ENCODE assay signal across 23 mouse cellular contexts in the genomic region with DNA sequence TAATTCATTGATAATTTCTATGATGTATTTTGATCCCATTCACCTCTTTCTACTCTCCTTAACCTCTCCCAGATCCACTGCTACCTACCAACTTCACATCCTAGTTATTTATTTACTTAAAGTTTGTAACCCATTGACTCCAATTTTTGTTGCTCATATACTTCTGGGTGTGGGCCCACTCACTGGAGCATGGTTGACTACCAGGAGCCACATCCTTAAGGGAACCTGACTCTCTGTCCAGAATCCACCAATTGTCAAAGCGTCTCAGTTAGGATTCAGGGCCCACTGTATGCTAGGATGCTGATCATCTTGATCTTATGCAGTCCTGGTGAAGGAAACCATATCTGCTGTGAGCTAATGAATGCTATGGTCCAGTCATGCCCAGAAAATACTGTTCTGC. TPM values are rescaled to one million over a fixed set of nuclear protein-coding genes. Genes with fewer than 3 reads are reported as not detected.
A peak's percentile ranks its signal among the peaks of the same experiment; 100 is the strongest.
DNase-seq lines count a peak whose midpoint lies in the region; ATAC-seq and TF ChIP-seq lines count a peak whose summit lies in the region.
"Had no signal": no experiment of that assay in that cellular context is flagged by ENCODE, and none has a peak within 500 bp of the region (broad histone marks: within the 10 kb centered on the region; RNA-seq: fewer than 3 reads in every experiment).

No protein-coding gene starts in this region.

- DNase-seq in heart, adult 11 months, result peak; percentile 58
- no peak for DNase-seq in heart, adult 8-10 months (ENCODE audit: low spot score)
- peak; percentile 54 for DNase-seq in kidney, adult 2 months
- DNase-seq in kidney, postnatal 36 days, result peak; percentile 9 to 31
- DNase-seq in kidney, adult 18-20 months, result no peak
- DNase-seq: adrenal gland, adult 8-10 months; adrenal gland, postnatal 14 days; adrenal gland, postnatal 36 days; B cell, adult 2 months; cerebellum, adult 11-12 months; cerebellum, adult 2 months; cerebellum, adult 9-10 months; cerebellum, postnatal 10 days; cerebellum, postnatal 25 days had no signal

- no peak overlapping the region for H3K4me2 ChIP-seq in kidney, embryonic 16.5 days (replicated peaks; ENCODE audit: low read depth, low read length)
- H3K4me2 ChIP-seq: embryonic facial prominence, embryonic 12.5 days; forebrain, embryonic 13.5 days; forebrain, embryonic 15.5 days had no signal

- H3K9ac ChIP-seq in kidney, embryonic 16.5 days (replicated peaks; ENCODE audit: low read length), result no peak overlapping the region
- H3K9ac ChIP-seq: embryonic facial prominence, embryonic 12.5 days; forebrain, embryonic 13.5 days; forebrain, embryonic 15.5 days had no signal

- no peaks in the 10 kb centered on the region for H3K9me3 ChIP-seq in kidney, embryonic 16.5 days (ENCODE audit: low read length)
- H3K9me3 ChIP-seq: embryonic facial prominence, embryonic 10.5 days; embryonic facial prominence, embryonic 12.5 days; forebrain, embryonic 13.5 days; forebrain, embryonic 15.5 days; G1E had no signal

- 81% methylated on average over 1 of the region's 1 CpGs for WGBS in kidney, adult 2 months
- 94% methylated on average over 1 of the region's 1 CpGs for WGBS in kidney, embryonic 16.5 days

- no peak overlapping the region for H3K27ac ChIP-seq in kidney, adult 2 months (ENCODE audit: insufficient read depth, low read depth, low read length)
- H3K27ac ChIP-seq in kidney, embryonic 16.5 days (ENCODE audit: low read length), result no peak overlapping the region
- H3K27ac ChIP-seq: embryonic facial prominence, embryonic 10.5 days; embryonic facial prominence, embryonic 12.5 days; forebrain, embryonic 13.5 days; forebrain, embryonic 15.5 days had no signal

- H3K27me3 ChIP-seq in kidney, adult 2 months (replicated peaks; ENCODE audit: control insufficient read depth, insufficient read depth, low read length), result no peaks in the 10 kb centered on the region
- H3K27me3 ChIP-seq in kidney, embryonic 16.5 days (ENCODE audit: insufficient read depth, low read length), result no peaks in the 10 kb centered on the region
- H3K27me3 ChIP-seq: embryonic facial prominence, embryonic 12.5 days; forebrain, embryonic 13.5 days; forebrain, embryonic 15.5 days; Patski had no signal

- ATAC-seq in kidney, embryonic 16.5 days (ENCODE audit: low FRiP score, low TSS enrichment), result no peak
- ATAC-seq: activated CD4-positive, CD25-positive, alpha-beta regulatory T cell, adult 4 months; CD4-positive, CD25-positive, alpha-beta regulatory T cell, adult 4 months; forebrain, embryonic 13.5 days; forebrain, embryonic 15.5 days; Patski had no signal

- no peak for TF ChIP-seq POLR2A in kidney, adult 2 months (IDR thresholded peaks at IDR 0.05; ENCODE audit: low read depth, low read length)

- TF ChIP-seq CTCF in kidney, adult 2 months (conservative IDR thresholded peaks at IDR 0.05; ENCODE audit: insufficient read depth, insufficient read length, low read depth, low read length), result no peak

- no peaks in the 10 kb centered on the region for H3K4me1 ChIP-seq in kidney, adult 2 months (ENCODE audit: control insufficient read depth, insufficient read depth, low read length)
- H3K4me1 ChIP-seq in kidney, embryonic 16.5 days (ENCODE audit: insufficient read depth, low read length), result no peaks in the 10 kb centered on the region; the same call in 1 of the 2 replicates
- H3K4me1 ChIP-seq: embryonic facial prominence, embryonic 12.5 days had no signal

- H3K36me3 ChIP-seq in kidney, adult 2 months (ENCODE audit: control insufficient read depth, insufficient read depth, low read length), result no peaks in the 10 kb centered on the region
- H3K36me3 ChIP-seq in kidney, embryonic 16.5 days (ENCODE audit: insufficient read depth, low read length), result no peaks in the 10 kb centered on the region
- H3K36me3 ChIP-seq: embryonic facial prominence, embryonic 10.5 days; embryonic facial prominence, embryonic 12.5 days; forebrain, embryonic 15.5 days; G1E had no signal

- no peak overlapping the region for H3K4me3 ChIP-seq in kidney, adult 2 months (ENCODE audit: insufficient read depth, low read depth, low read length)
- H3K4me3 ChIP-seq in kidney, embryonic 16.5 days (ENCODE audit: low read length), result no peak overlapping the region
- H3K4me3 ChIP-seq: embryonic facial prominence, embryonic 10.5 days; embryonic facial prominence, embryonic 12.5 days; forebrain, embryonic 13.5 days; forebrain, embryonic 15.5 days had no signal

RNA-seq across cellular contexts. Expression of gene Aldh1a3, which starts 35.8 kb away (rescaled TPM):
- 1 to 10 TPM in 3 of 4 experiments, under 1 TPM in 1; 0.90 to 1.4 (median 1.2) TPM for total RNA-seq in heart, adult 8-10 months (2022)
- polyA plus RNA-seq in kidney, adult 2 months (2012; rRNA removed), result 8.2 and 10.7 TPM in 2 replicates
- polyA plus RNA-seq in kidney, embryonic 16.5 days (2015; fragmentation: Nextera tagmentation; extraction: Ambion mirVana), result 43.4 and 48.6 TPM in 2 replicates
- polyA plus RNA-seq: G1E had no signal

Comparison
In these comparisons a context has a peak if more than half of its experiments do, and no peak if none do; other contexts are left out.
1. DNase-seq: peak in heart, adult 11 months (single experiment), kidney, adult 2 months (single experiment) and kidney, postnatal 36 days (2 of 2); none in heart, adult 8-10 months (single experiment) and kidney, adult 18-20 months (single experiment).